Mouse (Mus musculus) limb, embryonic 15.5 days (tissue): Measurements from ENCODE around the gene Gm26566. TPM values are rescaled to one million over a fixed set of nuclear protein-coding genes. Genes with fewer than 3 reads are reported as not detected.
A peak's percentile ranks its signal among the peaks of the same experiment; 100 is the strongest.

Experiments
- ATAC-seq: fragments of 200-750 bp; cut with Nextera tagmentation; 2 replicates; pipeline ENCODE4 v1.8.0; 2017; ENCODE audit warnings: low read depth, moderate TSS enrichment; ENCODE audit not compliant: insufficient number of reproducible peaks, low FRiP score, low TSS enrichment
- H3K27ac ChIP-seq: fragments of 300-500 bp; sonication (generic); 2 replicates; pipeline ENCODE4 v1.5.1; 2015; ENCODE audit warnings: moderate library complexity, mild to moderate bottlenecking, inconsistent platforms
- H3K27me3 ChIP-seq: fragments of 300-500 bp; sonication (generic); 2 replicates; pipeline ENCODE4 v1.6.1; 2015; ENCODE audit warnings: inconsistent platforms
- H3K36me3 ChIP-seq: fragments of 300-500 bp; sonication (generic); 2 replicates; pipeline ENCODE4 v1.6.1; 2015; ENCODE audit warnings: inconsistent platforms
- H3K4me1 ChIP-seq: fragments of 300-500 bp; sonication (generic); 2 replicates; pipeline ENCODE4 v1.6.1; 2015; ENCODE audit warnings: inconsistent platforms
- H3K4me2 ChIP-seq: fragments of 300-500 bp; sonication (generic); 2 replicates; pipeline ENCODE4 v1.6.1; 2015; ENCODE audit warnings: mild to moderate bottlenecking, inconsistent platforms
- H3K4me3 ChIP-seq: fragments of 300-500 bp; sonication (generic); 2 replicates; pipeline ENCODE4 v1.5.1; 2015; ENCODE audit warnings: mild to moderate bottlenecking, inconsistent platforms
- H3K9ac ChIP-seq: fragments of 300-500 bp; sonication (generic); 2 replicates; pipeline ENCODE4 v1.6.1; 2015; ENCODE audit warnings: inconsistent platforms
- H3K9me3 ChIP-seq: fragments of 300-500 bp; sonication (generic); 2 replicates; pipeline ENCODE4 v1.6.1; 2016; ENCODE audit warnings: inconsistent platforms
- WGBS: fragments of 180-500 bp; shearing (Covaris S2); methylation state at CpG from one replicate; pipeline ENCODE4 v1.1.7; 2015; 5-methylcytosine and 5-hydroxymethylcytosine counted together
- polyA plus RNA-seq: library from polyadenylated mRNA; unstranded; fragments of >200 nt; fragmentation: Nextera tagmentation; extraction: Ambion mirVana; gene quantifications from 2 replicates; pipeline ENCODE4 v1.2.1, GENCODE M21; 2015

Gene Gm26566
- polyA plus RNA-seq, 1 experiment from 2014 or later: 1.1 TPM

DNA sequence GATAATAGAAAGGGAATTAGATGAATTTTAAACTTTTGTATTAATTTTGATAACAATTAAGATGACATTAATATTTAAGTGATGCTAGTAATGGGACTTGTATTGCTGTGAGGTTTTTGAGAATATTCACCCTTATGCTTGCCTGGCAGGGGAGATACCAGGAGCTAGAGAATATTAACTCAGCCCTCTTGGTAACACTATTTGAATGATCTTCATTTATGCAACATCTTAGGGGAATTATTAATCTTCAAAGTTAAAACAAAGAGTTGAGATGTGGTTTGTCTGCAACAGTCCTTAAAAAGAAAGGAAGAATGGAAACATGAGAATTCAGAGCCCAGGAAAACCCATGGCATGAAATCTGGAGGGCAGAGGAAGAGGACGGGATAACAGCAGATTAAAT is 22.3 kb upstream of the Gm26566 start:
- ATAC-seq: no peak
- 64% methylated on average over 1 of the region's 1 CpGs for WGBS

DNA sequence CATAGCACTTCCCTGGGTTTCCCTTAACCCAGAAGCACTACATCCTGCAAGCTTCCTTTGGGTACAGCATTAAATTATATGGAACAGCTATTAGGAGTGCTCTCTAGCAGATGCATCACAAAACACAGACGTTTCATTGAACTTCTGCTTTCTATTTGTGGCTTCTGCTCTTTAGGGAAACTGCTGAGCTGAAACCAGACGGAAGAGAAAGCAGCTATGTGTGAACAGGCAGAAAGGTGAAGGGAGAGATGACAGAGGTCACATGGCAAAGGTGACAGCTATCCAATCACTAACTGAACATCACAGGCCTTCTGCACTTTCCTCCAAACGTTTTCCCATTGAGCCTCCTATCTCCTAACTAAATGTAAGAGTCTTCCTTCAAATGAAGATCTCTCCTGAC is 15.7 kb upstream of the Gm26566 start:
- ATAC-seq: no peak
- no peak overlapping the region for H3K4me2 ChIP-seq
- no peak overlapping the region for H3K9ac ChIP-seq
- H3K36me3 ChIP-seq: 0 out of 2 replicates have a peak, but pooled peaks cover 3% of the 10 kb centered on the region
- WGBS: 36% methylated on average over 3 of the region's 3 CpGs
- H3K4me3 ChIP-seq: no peak overlapping the region
- no peak overlapping the region for H3K27ac ChIP-seq
- no peaks in the 10 kb centered on the region for H3K27me3 ChIP-seq
- H3K9me3 ChIP-seq: no peaks in the 10 kb centered on the region
- H3K4me1 ChIP-seq: no peaks in the 10 kb centered on the region

More for the DNA sequence above, 22.3 kb upstream of the Gm26566 start:
- no peaks in the 10 kb centered on the region for H3K4me1 ChIP-seq
- H3K27ac ChIP-seq: no peak overlapping the region
- H3K4me3 ChIP-seq: no peak overlapping the region
- no peaks in the 10 kb centered on the region; the same call in 1 of the 2 replicates for H3K27me3 ChIP-seq
- no peaks in the 10 kb centered on the region for H3K36me3 ChIP-seq
- no peak overlapping the region for H3K4me2 ChIP-seq
- no peak overlapping the region for H3K9ac ChIP-seq
- H3K9me3 ChIP-seq: no peaks in the 10 kb centered on the region

DNA sequence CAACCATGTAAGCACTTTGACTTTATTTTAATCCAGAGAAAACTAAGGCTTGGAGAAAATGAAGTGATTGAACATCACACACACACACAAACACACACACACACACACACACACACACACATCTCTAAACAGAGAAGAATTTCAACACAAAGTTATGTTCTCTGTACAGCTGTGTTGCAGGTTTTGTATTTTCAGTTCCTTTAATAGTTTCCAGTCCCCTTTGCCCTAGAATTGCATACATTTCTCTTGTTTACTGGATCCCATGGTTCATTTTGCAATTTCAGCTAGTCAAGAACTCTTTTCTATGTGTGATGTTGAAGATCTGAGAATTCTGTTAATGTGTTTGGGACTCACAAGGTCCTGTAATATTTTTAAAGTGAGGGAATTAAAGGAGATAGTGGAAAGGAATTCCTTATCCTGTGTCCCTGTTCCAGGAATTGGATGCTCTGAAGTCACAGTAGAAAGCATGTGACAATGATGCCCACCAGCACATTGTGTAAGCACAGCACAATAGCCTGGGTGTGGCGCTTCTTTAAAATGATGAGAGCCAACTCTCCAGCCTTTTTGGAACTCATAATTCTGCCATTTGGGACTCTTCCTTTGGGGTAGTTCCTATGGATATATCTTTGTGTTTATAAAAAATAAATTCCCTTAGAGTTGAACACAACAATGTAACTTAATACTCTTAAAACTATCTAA is 14.3 kb upstream of the Gm26566 start:
- no peak overlapping the region for H3K27ac ChIP-seq
- no peak overlapping the region for H3K9ac ChIP-seq
- 90% methylated on average over 1 of the region's 1 CpGs for WGBS
- no peak overlapping the region for H3K4me2 ChIP-seq
- ATAC-seq: no peak
- H3K9me3 ChIP-seq: no peaks in the 10 kb centered on the region
- no peaks in the 10 kb centered on the region for H3K4me1 ChIP-seq
- no peaks in the 10 kb centered on the region for H3K27me3 ChIP-seq
- H3K4me3 ChIP-seq: no peak overlapping the region
- 0 out of 2 replicates have a peak, but pooled peaks cover 3% of the 10 kb centered on the region for H3K36me3 ChIP-seq

DNA sequence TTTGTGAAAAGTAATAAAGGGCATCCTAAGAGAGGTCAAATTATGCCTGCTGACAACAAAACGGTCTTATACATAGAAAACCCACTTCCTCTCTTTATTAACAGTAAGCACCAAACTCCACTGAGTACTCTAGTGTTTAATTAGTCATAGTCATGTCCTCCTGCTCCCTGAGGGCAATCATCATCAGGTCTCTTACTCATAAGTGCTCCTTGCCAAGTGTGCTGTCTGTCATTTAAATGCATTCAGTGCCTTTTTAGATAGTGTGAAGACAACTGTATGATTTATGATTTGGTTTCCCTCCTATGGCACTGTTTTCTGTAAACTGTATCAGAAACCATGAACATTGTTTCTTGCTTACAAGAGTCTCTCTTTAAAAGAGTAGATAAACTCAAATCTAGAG is 7.3 kb upstream of the Gm26566 start:
- Histone ChIP-seq H3K4me2 (no peak overlapping the region), H3K27ac (no peak overlapping the region), H3K9me3 (no peaks in the 10 kb centered on the region), H3K36me3 (peaks cover 33% of the 10 kb centered on the region), H3K4me3 (no peak overlapping the region), H3K4me1 (peaks cover 9% of the 10 kb centered on the region), H3K27me3 (no peaks in the 10 kb centered on the region), H3K9ac (no peak overlapping the region)
- ATAC-seq: no peak
- WGBS: 73% methylated on average over 1 of the region's 1 CpGs

DNA sequence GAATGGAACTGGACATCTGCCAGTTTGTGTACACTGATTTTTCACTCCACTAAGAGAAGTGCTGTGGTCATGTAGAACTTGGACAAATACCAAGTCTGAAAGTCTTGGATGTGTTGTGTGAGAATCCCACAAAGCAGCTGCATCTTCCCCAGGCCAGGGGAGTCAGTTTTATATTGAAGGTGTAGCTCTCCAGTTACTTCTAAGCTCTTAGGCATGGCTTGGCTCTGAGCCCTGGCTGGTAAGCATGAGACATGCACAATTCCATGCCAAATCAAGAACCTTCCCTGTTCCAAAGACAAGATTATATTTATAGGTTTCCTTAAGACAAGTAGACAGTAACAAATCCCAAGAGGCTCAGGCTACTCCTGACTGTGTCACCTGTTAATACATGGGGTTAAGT is 6.5 kb upstream of the Gm26566 start:
- Histone ChIP-seq H3K27me3 (no peaks in the 10 kb centered on the region), H3K4me3 (no peak overlapping the region), H3K4me1 (peaks cover 12% of the 10 kb centered on the region), H3K36me3 (peaks cover 35% of the 10 kb centered on the region), H3K9me3 (no peaks in the 10 kb centered on the region), H3K4me2 (no peak overlapping the region), H3K27ac (no peak overlapping the region), H3K9ac (no peak overlapping the region)
- ATAC-seq: no peak

DNA sequence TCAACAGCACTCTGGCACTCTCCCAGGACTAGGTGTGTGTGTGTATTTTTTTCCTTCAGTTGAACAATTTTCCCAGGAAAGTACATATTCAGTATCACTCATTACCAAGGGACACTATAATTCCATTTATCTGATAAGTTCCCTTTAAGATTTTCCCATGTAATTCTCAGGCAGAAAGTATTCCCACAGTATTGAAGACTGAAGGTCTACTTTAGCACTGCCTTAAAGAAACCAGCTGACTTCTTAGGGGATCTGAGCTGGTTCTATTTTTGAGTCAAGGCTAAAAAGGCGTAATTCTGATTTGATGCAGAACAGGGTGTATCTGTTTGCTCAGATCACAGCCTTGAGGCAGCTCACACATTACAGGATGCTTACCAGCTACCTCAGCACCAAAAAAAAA is 2.9 kb upstream of the Gm26566 start:
- peaks cover 35% of the 10 kb centered on the region for H3K36me3 ChIP-seq

DNA sequence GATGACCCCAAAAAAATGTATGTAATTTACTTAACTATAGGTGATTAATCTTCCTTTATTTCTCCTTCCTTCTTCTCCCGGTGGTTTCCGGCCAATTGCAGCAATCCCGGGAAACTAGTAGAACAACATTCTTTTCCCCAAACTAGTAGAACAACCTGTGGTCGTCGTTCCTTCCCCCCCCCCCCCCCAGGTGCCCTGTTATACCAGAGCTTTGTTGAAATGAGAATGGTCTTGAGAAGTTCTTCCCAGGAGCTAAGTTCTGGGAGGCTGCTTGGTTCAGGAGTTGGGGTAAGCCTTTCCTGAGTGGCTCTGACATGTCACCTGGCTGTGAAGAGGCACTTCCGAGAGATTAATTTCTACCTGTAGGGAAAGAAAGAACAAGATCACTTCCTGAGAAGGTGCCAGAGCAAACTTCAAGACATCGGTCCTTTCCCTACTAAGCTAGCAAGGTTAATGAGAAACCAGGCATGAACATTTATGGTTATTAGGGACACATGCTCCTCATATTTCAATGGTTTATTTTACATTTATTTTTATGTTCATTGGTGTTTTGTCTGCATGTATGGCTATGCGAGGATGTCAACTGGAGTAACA is 2.0 kb downstream of the Gm26566 start:
- Histone ChIP-seq H3K9ac (no peak overlapping the region), H3K27ac (peak overlapping the region; percentile 50; the same call in 1 of the 2 replicates), H3K9me3 (no peaks in the 10 kb centered on the region), H3K27me3 (no peaks in the 10 kb centered on the region), H3K36me3 (peaks cover 10% of the 10 kb centered on the region; the same call in 1 of the 2 replicates), H3K4me3 (no peak overlapping the region), H3K4me1 (peaks cover 19% of the 10 kb centered on the region), H3K4me2 (no peak overlapping the region)
- ATAC-seq: no peak
- 51% methylated on average over 8 of the region's 8 CpGs for WGBS

More for the DNA sequence above, 2.9 kb upstream of the Gm26566 start:
- H3K27me3 ChIP-seq: no peaks in the 10 kb centered on the region
- H3K4me3 ChIP-seq: peak overlapping the region; percentile 26
- no peak overlapping the region for H3K9ac ChIP-seq
- 34% methylated on average over 1 of the region's 1 CpGs for WGBS
- ATAC-seq: no peak
- H3K4me1 ChIP-seq: peaks cover 25% of the 10 kb centered on the region
- no peak overlapping the region for H3K27ac ChIP-seq
- H3K4me2 ChIP-seq: peak overlapping the region; percentile 44
- no peaks in the 10 kb centered on the region for H3K9me3 ChIP-seq

DNA sequence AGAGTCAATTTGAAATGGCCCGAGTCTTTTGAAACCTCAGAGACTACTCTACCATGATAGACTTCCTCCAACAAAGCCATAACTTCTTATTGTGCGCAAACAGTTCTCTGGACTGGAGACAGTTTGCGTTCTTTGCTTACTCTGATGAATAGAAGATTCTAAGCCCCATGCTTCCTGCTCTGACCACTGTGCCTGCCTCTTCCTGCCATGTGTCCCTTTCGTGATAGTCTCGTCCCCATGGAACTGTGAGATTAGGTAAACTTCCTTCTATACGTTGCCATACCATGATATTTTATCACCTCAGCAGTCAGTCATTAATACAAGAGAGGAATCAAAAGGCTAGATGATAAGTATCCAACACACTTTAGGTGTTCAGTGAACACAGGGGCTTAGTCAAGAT is 5.1 kb downstream of the Gm26566 start:
- no peak overlapping the region for H3K27ac ChIP-seq
- H3K36me3 ChIP-seq: no peaks in the 10 kb centered on the region
- WGBS: 83% methylated on average over 6 of the region's 6 CpGs

DNA sequence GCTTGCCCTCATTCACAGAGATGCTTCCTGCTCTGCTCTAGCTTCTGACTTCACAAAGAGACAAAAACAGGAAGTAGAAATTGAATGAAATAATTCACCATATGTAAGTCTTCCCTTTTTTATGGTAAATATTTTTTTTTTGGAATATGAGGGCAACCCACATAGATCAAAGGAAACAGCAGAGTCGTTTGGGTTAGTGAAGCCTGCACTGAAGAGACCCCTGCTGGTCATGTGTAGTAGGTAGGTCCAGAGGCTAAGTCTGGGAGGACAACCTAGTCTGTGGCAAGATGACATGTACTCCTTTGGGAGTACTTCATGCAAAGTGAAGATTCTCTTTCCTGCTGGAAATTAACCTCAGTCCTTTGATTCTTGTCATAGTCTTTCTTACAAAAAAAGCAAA is 5.7 kb downstream of the Gm26566 start:
- H3K27me3 ChIP-seq: no peaks in the 10 kb centered on the region
- no peak for ATAC-seq
- no peak overlapping the region for H3K27ac ChIP-seq
- no peaks in the 10 kb centered on the region for H3K36me3 ChIP-seq
- H3K9ac ChIP-seq: no peak overlapping the region
- H3K4me2 ChIP-seq: no peak overlapping the region
- H3K4me1 ChIP-seq: no peaks in the 10 kb centered on the region; the same call in 1 of the 2 replicates
- 0% methylated on average over 1 of the region's 1 CpGs for WGBS
- H3K4me3 ChIP-seq: no peak overlapping the region
- no peaks in the 10 kb centered on the region for H3K9me3 ChIP-seq

More for the DNA sequence above, 5.1 kb downstream of the Gm26566 start:
- Histone ChIP-seq H3K9me3 (no peaks in the 10 kb centered on the region), H3K27me3 (no peaks in the 10 kb centered on the region), H3K9ac (no peak overlapping the region), H3K4me2 (no peak overlapping the region), H3K4me3 (no peak overlapping the region), H3K4me1 (no peaks in the 10 kb centered on the region; the same call in 1 of the 2 replicates)
- ATAC-seq: no peak

DNA sequence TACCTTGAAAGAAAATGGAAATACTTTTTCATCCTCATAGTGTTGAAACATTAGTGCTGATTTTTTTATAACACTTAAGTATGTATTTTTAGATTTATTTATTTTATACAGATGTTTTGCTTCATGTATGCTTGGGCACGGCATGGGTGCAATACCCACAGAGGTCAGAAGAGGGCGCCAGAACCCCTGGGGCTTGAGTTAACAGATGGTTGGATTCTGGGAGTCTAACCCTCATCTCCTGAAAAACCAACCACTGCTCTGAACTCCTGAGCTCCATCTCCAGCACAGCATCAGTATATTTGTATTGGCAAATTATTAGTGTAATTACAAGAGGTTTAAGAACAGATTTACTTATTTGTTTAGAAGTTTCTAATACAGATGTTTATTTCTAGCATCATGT is 16.9 kb downstream of the Gm26566 start:
- 0% methylated on average over 2 of the region's 2 CpGs for WGBS
- no peak overlapping the region for H3K27ac ChIP-seq
- H3K9ac ChIP-seq: no peak overlapping the region
- no peaks in the 10 kb centered on the region for H3K27me3 ChIP-seq
- no peaks in the 10 kb centered on the region for H3K9me3 ChIP-seq
- H3K36me3 ChIP-seq: no peaks in the 10 kb centered on the region
- no peak for ATAC-seq
- no peak overlapping the region for H3K4me2 ChIP-seq
- no peak overlapping the region for H3K4me3 ChIP-seq
- no peaks in the 10 kb centered on the region for H3K4me1 ChIP-seq

DNA sequence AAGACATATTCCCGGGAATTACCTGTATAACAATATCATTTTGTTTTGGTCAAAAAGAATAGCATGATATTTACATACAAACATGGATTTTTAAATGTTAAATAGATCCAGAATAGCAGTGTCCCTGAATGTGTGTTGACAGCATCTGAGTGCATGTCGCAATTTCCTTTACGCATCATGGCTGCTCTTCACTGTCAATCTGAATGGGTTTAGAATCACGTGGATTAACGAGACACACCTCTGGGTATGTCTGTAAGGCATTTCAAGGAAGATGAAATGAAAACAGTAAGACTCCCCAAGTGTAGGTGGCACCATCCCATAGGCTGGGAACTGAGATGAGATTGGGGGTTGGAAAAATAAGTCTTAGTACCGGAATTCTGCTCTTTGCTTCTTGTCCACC is 17.4 kb downstream of the Gm26566 start:
- 83% methylated on average over 6 of the region's 6 CpGs for WGBS
- Histone ChIP-seq H3K4me3 (no peak overlapping the region), H3K9ac (no peak overlapping the region), H3K4me1 (no peaks in the 10 kb centered on the region), H3K27ac (no peak overlapping the region), H3K36me3 (no peaks in the 10 kb centered on the region), H3K9me3 (no peaks in the 10 kb centered on the region), H3K4me2 (no peak overlapping the region), H3K27me3 (no peaks in the 10 kb centered on the region)
- ATAC-seq: no peak

DNA sequence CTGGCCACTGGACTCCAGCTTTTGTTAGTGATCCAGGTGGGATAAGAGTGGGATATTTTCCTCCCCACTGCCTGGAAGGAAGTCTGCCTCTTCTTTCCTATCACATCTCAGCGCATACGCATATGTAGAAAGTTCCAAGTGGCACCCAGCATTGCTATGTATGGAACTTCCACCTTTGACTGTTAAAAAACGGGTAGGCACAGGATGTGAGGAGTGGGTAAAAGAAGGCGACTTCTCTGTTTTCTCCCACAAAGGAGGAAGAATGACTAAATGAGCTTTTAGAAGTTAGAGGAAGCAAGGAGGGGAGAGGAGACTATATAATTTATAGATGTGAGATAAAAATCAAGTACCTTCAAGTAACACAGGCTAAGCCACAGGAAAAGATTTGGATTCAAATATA is 19.8 kb downstream of the Gm26566 start:
- no peak overlapping the region for H3K4me3 ChIP-seq
- no peak overlapping the region for H3K9ac ChIP-seq
- no peaks in the 10 kb centered on the region for H3K4me1 ChIP-seq
- H3K27ac ChIP-seq: no peak overlapping the region
- no peaks in the 10 kb centered on the region for H3K36me3 ChIP-seq
- H3K27me3 ChIP-seq: no peaks in the 10 kb centered on the region
- 85% methylated on average over 4 of the region's 4 CpGs for WGBS
- no peaks in the 10 kb centered on the region for H3K9me3 ChIP-seq
- no peak overlapping the region for H3K4me2 ChIP-seq
- no peak for ATAC-seq
